Mouse (Mus musculus): ENCODE data around the gene Efnb3. TPM values are rescaled to one million over a fixed set of nuclear protein-coding genes. Genes with fewer than 3 reads are reported as not detected.
"Not testable (repeated sequence)": the region's sequence is repeated elsewhere in the genome, so short reads cannot be mapped to it uniquely, and the experiment has no call there.

The Efnb3 gene
- polyA plus RNA-seq, 1 experiment from 2014 or later, result 5.5 TPM

DNA sequence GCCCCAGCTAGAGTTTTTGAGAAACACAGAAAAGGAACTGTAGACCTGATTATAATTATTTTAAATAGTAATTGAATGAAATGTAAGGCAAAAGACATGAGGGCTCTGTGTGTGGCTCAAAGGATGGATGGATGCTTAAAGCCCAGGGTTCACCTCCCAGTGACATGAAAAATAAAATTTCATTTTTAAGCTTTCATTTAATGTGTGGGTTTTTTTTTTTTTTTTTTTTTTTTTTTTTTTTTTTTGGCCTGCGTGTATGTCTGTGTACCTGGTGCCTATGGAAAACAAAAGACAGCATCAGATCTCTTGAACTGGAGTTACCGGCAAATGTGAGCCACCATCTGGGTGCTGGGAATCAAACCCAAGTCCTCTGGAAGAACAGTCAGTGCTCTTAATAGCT lies 19.3 kb downstream of the Efnb3 start:
- WGBS, result 86% methylated on average over 2 of the region's 2 CpGs
- no peaks in the 10 kb centered on the region for H3K27me3 ChIP-seq (ENCODE audit: control insufficient read depth, insufficient read depth, low read length)

DNA sequence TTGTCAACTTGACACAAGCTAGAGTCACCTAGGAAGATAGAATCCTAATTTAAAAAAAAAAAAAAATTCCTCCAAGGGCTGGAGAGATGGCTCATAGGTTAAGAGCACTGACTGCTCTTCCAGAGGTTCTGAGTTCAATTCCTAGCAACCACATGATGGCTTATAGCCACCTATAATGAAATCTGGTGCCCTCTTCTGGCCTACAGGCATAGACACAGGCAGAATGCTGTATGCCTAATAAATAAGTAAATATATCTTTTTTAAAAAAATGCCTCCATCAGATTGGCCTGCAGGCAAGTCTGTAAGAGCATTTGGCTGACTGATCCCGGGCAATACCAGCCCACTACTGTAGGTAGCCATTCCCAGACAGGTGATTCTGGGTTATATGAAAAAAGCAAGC lies 25.0 kb downstream of the Efnb3 start:
- Histone ChIP-seq H3K9ac (replicated peaks; ENCODE audit: low read depth, low read length) (no peak overlapping the region), H3K4me2 (replicated peaks; ENCODE audit: low read depth, low read length) (no peak overlapping the region), H3K27ac (ENCODE audit: low read length) (no peak overlapping the region), H3K4me3 (ENCODE audit: low read depth, low read length) (no peak overlapping the region), H3K4me1 (ENCODE audit: control insufficient read depth, insufficient read depth, low read length) (no peaks in the 10 kb centered on the region), H3K9me3 (ENCODE audit: control insufficient read depth, low read depth, low read length) (no peaks in the 10 kb centered on the region), H3K27me3 (ENCODE audit: control insufficient read depth, insufficient read depth, low read length) (no peaks in the 10 kb centered on the region), H3K36me3 (ENCODE audit: control insufficient read depth, insufficient read depth, low read length) (no peaks in the 10 kb centered on the region)
- WGBS, result 74% methylated on average over 1 of the region's 1 CpGs
- no peak for ATAC-seq (ENCODE audit: insufficient number of reproducible peaks, insufficient read depth, low FRiP score, low read depth)

More for the DNA sequence above, 19.3 kb downstream of the Efnb3 start:
- no peak overlapping the region for H3K4me2 ChIP-seq (replicated peaks; ENCODE audit: low read depth, low read length)
- no peaks in the 10 kb centered on the region for H3K36me3 ChIP-seq (ENCODE audit: control insufficient read depth, insufficient read depth, low read length)
- H3K4me3 ChIP-seq (ENCODE audit: low read depth, low read length), result no peak overlapping the region
- H3K27ac ChIP-seq (ENCODE audit: low read length), result no peak overlapping the region
- no peaks in the 10 kb centered on the region for H3K4me1 ChIP-seq (ENCODE audit: control insufficient read depth, insufficient read depth, low read length)
- H3K9ac ChIP-seq (replicated peaks; ENCODE audit: low read depth, low read length), result no peak overlapping the region
- ATAC-seq (ENCODE audit: insufficient number of reproducible peaks, insufficient read depth, low FRiP score, low read depth), result no peak
- no peaks in the 10 kb centered on the region for H3K9me3 ChIP-seq (ENCODE audit: control insufficient read depth, low read depth, low read length)

DNA sequence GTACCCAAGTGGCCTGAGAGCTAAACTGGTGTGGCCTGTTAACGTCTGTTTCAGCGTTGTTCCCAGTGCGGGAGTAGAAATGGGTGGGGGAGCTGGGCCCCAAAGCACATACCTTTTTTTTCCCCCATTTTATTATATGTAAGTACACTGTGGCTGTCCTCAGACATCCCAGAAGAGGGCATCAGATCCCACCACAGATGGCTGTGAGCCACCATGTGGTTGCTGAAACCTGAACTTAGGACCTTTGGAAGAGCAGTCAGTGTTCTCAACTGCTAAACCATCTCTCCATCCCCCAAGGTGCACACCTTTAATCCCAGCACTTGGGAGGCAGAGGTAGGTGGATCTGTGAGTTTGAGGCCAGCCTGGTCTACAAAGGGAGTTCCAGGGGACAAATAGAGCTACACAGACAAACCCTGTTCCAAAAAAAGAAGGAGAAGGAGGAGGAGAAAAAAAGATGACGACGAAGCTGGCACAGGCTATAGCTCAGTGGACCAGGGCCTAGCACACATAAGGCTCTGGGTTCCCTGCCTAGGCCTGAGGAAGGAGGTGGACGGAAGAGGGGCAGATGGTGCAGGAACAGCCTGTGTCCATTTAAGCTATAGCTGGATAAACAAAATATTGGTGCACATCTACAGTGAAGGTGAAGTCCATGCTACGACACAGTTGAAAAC lies 27.4 kb downstream of the Efnb3 start:
- Histone ChIP-seq H3K36me3 (ENCODE audit: control insufficient read depth, insufficient read depth, low read length) (no peaks in the 10 kb centered on the region), H3K9me3 (ENCODE audit: control insufficient read depth, low read depth, low read length) (no peaks in the 10 kb centered on the region), H3K4me1 (ENCODE audit: control insufficient read depth, insufficient read depth, low read length) (no peaks in the 10 kb centered on the region), H3K27me3 (ENCODE audit: control insufficient read depth, insufficient read depth, low read length) (no peaks in the 10 kb centered on the region), H3K9ac (replicated peaks; ENCODE audit: low read depth, low read length) (no peak overlapping the region), H3K4me2 (replicated peaks; ENCODE audit: low read depth, low read length) (no peak overlapping the region), H3K4me3 (ENCODE audit: low read depth, low read length) (no peak overlapping the region), H3K27ac (ENCODE audit: low read length) (no peak overlapping the region)
- ATAC-seq (ENCODE audit: insufficient number of reproducible peaks, insufficient read depth, low FRiP score, low read depth), result no peak
- 79% methylated on average over 7 of the region's 7 CpGs for WGBS

DNA sequence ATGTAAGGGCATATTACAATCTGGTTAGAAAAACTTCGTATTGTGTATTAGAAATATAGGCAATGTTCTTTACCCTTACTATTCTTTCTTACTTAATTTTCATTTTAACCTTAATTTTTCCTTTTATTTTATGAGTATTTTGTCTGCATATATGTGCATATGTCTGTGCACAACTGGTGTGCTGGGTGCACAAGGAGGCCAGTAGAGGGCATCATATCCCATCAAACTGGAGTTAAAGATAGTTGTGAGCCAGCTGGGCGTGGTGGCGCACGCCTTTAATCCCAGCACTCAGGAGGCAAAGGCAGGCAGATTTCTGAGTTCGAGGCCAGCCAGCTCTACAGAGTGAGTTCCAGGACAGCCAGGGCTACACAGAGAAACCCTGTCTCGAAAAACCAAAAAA lies 29.2 kb downstream of the Efnb3 start:
- not testable (repeated sequence) for H3K4me3 ChIP-seq (ENCODE audit: low read depth, low read length); H3K4me2 ChIP-seq (replicated peaks; ENCODE audit: low read depth, low read length); H3K27ac ChIP-seq (ENCODE audit: low read length); ATAC-seq (ENCODE audit: insufficient number of reproducible peaks, insufficient read depth, low FRiP score, low read depth); H3K4me1 ChIP-seq (ENCODE audit: control insufficient read depth, insufficient read depth, low read length); H3K9ac ChIP-seq (replicated peaks; ENCODE audit: low read depth, low read length); H3K27me3 ChIP-seq (ENCODE audit: control insufficient read depth, insufficient read depth, low read length); H3K36me3 ChIP-seq (ENCODE audit: control insufficient read depth, insufficient read depth, low read length); H3K9me3 ChIP-seq (ENCODE audit: control insufficient read depth, low read depth, low read length)
- 90% methylated on average over 6 of the region's 6 CpGs for WGBS

DNA sequence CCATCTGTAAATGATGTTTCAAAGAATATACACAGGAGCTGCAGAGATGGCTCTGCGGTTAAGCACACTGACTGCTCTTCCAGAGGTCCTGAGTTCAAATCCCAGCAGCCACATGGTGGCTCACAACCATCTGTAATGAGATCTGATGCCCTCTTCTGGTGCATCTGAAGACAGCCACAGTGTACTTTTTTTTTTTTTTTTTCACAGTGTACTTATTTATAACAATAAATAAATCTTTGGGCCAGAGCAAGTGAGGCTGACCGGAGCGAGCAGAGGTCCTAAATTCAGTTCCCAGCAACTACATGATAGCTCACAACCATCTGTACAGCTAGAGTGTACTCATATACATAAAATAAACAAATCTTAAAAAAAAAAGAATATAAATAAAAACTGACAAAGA lies 29.7 kb downstream of the Efnb3 start:
- H3K9me3 ChIP-seq (ENCODE audit: control insufficient read depth, low read depth, low read length); H3K4me1 ChIP-seq (ENCODE audit: control insufficient read depth, insufficient read depth, low read length): not testable (repeated sequence)
- WGBS, result 92% methylated on average over 3 of the region's 3 CpGs

DNA sequence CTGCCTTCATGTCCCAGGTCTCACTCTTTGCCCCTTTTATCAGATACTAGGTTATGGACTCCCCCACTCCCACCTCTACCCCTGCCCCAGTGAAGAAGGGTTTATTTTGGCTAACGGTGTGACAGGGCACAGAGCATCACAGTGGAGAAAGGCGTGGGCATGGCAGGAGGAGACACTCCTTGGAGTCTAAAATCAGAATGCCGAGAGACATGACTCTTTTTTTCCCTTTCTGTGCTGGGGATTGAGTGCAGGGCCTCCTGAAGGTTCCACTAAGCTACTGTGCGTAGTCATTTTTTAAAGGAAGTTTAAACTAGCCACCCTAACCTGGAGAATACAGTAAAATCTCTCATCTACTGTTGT lies 32.0 kb downstream of the Efnb3 start:
- WGBS, result 75% methylated on average over 4 of the region's 4 CpGs
- Histone ChIP-seq H3K4me3 (ENCODE audit: low read depth, low read length) (no peak overlapping the region), H3K27me3 (ENCODE audit: control insufficient read depth, insufficient read depth, low read length) (no peaks in the 10 kb centered on the region), H3K9me3 (ENCODE audit: control insufficient read depth, low read depth, low read length) (no peaks in the 10 kb centered on the region), H3K27ac (ENCODE audit: low read length) (no peak overlapping the region), H3K9ac (replicated peaks; ENCODE audit: low read depth, low read length) (no peak overlapping the region), H3K36me3 (ENCODE audit: control insufficient read depth, insufficient read depth, low read length) (no peaks in the 10 kb centered on the region), H3K4me1 (ENCODE audit: control insufficient read depth, insufficient read depth, low read length) (no peaks in the 10 kb centered on the region), H3K4me2 (replicated peaks; ENCODE audit: low read depth, low read length) (no peak overlapping the region)
- ATAC-seq (ENCODE audit: insufficient number of reproducible peaks, insufficient read depth, low FRiP score, low read depth), result no peak

More for the DNA sequence above, 29.7 kb downstream of the Efnb3 start:
- H3K27ac ChIP-seq (ENCODE audit: low read length); H3K4me3 ChIP-seq (ENCODE audit: low read depth, low read length); H3K9ac ChIP-seq (replicated peaks; ENCODE audit: low read depth, low read length); H3K4me2 ChIP-seq (replicated peaks; ENCODE audit: low read depth, low read length); ATAC-seq (ENCODE audit: insufficient number of reproducible peaks, insufficient read depth, low FRiP score, low read depth); H3K27me3 ChIP-seq (ENCODE audit: control insufficient read depth, insufficient read depth, low read length); H3K36me3 ChIP-seq (ENCODE audit: control insufficient read depth, insufficient read depth, low read length): not testable (repeated sequence)

DNA sequence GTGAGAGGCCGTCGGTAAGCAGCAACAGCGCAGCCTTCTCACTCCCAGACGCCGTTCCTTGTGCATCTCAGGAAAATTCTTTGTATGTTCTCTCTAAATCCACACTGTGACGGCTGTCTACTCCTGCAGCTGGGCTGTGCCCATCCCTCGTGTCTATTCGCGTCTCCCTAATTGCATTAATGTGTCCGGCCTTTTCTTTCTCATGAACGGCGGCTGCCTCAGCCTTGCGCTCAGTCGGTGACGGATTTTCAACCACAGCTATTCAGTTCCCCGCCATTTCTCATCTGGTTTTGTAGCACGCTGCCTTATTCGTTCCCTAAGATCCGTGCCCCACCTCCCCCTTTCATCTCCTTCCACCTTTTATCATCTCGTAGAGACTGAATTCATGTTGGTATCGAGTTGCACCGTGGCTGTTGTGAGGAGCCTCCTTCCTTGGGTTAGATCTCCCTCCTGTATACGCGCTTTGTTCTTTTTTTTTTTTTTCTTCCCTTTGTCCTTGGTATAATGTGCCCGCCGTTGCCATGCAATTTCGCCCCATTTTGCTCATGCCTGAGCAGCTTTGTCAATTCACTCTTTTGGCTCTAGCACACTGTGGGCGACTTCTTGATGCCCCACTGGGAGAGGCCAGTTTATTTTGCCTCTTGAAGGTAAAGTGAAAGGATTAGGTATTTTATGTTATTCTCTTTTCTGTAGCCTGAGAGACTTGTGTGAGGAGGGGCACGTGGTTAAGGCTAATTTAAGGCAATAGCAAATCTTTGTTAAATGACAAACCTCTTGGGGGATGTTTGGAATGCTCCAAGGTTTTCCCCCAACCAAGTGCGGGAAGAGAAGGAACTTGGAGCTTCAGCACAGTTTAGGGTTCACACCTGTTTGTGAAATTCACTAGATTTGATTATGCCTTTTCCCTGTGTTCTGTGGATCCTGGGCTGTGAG lies 32.6 kb downstream of the Efnb3 start:
- H3K36me3 ChIP-seq (ENCODE audit: control insufficient read depth, insufficient read depth, low read length), result no peaks in the 10 kb centered on the region
- WGBS, result 14% methylated on average over 30 of the region's 30 CpGs
- no peaks in the 10 kb centered on the region for H3K9me3 ChIP-seq (ENCODE audit: control insufficient read depth, low read depth, low read length)
- peak overlapping the region; percentile 45 for H3K4me2 ChIP-seq (replicated peaks; ENCODE audit: low read depth, low read length)
- H3K27ac ChIP-seq (ENCODE audit: low read length), result no peak overlapping the region
- H3K9ac ChIP-seq (replicated peaks; ENCODE audit: low read depth, low read length), result no peak overlapping the region
- H3K4me3 ChIP-seq (ENCODE audit: low read depth, low read length), result peak overlapping the region; percentile 11
- H3K4me1 ChIP-seq (ENCODE audit: control insufficient read depth, insufficient read depth, low read length), result no peaks in the 10 kb centered on the region
- ATAC-seq (ENCODE audit: insufficient number of reproducible peaks, insufficient read depth, low FRiP score, low read depth), result peak; percentile 49; the same call in 1 of the 2 replicates
- H3K27me3 ChIP-seq (ENCODE audit: control insufficient read depth, insufficient read depth, low read length), result no peaks in the 10 kb centered on the region

DNA sequence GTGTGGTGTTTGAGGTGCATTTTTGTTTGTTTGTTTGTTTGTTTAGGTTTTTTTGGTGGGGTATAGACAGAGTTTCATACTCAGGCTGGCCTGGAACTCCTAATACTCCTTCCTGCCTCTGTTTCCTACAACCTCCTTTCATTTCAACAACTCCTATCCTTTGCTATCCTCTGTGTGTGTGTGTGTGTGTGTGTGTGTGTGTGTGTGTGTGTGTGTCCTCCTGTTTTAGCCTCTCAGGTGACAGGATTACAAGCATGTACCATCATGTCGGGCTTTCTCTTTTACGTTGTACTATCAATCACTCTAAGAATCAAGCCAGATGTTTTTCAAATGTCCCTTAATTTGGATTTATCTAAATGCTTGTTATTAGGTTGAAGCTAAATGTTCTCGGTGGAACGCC lies 33.4 kb downstream of the Efnb3 start:
- no peak overlapping the region for H3K9ac ChIP-seq (replicated peaks; ENCODE audit: low read depth, low read length)
- WGBS, result 39% methylated on average over 4 of the region's 4 CpGs
- no peaks in the 10 kb centered on the region for H3K27me3 ChIP-seq (ENCODE audit: control insufficient read depth, insufficient read depth, low read length)
- peak overlapping the region; percentile 45 for H3K4me2 ChIP-seq (replicated peaks; ENCODE audit: low read depth, low read length)
- H3K4me3 ChIP-seq (ENCODE audit: low read depth, low read length), result peak overlapping the region; percentile 11; the same call in 1 of the 2 replicates
- H3K36me3 ChIP-seq (ENCODE audit: control insufficient read depth, insufficient read depth, low read length), result no peaks in the 10 kb centered on the region
- no peaks in the 10 kb centered on the region for H3K4me1 ChIP-seq (ENCODE audit: control insufficient read depth, insufficient read depth, low read length)
- ATAC-seq (ENCODE audit: insufficient number of reproducible peaks, insufficient read depth, low FRiP score, low read depth), result no peak
- no peaks in the 10 kb centered on the region for H3K9me3 ChIP-seq (ENCODE audit: control insufficient read depth, low read depth, low read length)
- no peak overlapping the region for H3K27ac ChIP-seq (ENCODE audit: low read length)
